Mouse (Mus musculus) lung, postnatal 14 days (tissue): ENCODE results near the gene Nxpe2.

Experiments
- DNase-seq: peaks from one replicate; pipeline ENCODE4 v3.0.0; 2021

The Nxpe2 gene

GRCm38 (mm10) chr9:48353148-48353698, at the start of gene Nxpe2:
TSS of gene Nxpe2 (minus strand) at chr9:48353454.
- no peak for DNase-seq

GRCm38 (mm10) chr9:48389983-48390382, 36.7 kb upstream of the Nxpe2 start:
- DNase-seq = no peak

- no peak for DNase-seq
These were observed 35.2 kb upstream of the Nxpe2 start for GRCm38 (mm10) chr9:48388451-48388850.

- no peak for DNase-seq
These were observed 21.1 kb upstream of the Nxpe2 start for GRCm38 (mm10) chr9:48374357-48374756.

DNA sequence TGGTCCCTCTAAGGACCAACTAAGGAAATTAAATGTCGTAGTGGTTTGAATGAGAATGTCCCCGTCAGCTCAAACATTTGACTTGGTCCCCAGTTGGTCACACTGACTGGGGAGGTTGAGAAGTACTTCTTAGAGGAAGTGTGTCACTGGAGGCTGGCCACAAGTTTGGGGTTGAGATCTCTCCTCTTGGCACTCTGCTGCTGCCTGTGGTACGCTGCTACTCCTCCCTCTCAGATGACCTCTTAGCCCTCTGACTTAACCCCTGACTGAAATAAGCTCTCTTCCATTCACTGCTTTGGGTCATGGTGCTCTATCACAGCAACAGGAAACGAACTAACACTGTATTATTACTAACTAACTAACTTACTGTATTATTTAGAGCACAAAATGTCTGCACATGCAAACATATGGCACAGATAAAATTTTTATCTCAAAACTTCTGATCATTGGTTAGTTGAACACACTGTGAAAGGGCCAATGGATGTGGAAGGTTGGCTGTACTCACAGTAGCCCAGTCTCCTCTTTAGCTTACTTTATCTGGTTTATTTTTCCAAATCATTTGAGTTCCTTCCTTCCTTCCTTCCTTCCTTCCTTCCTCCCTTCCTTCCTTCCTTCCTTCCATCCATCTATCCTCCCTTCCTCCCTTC, 20.1 kb upstream of the Nxpe2 start:
- DNase-seq = no peak

DNA sequence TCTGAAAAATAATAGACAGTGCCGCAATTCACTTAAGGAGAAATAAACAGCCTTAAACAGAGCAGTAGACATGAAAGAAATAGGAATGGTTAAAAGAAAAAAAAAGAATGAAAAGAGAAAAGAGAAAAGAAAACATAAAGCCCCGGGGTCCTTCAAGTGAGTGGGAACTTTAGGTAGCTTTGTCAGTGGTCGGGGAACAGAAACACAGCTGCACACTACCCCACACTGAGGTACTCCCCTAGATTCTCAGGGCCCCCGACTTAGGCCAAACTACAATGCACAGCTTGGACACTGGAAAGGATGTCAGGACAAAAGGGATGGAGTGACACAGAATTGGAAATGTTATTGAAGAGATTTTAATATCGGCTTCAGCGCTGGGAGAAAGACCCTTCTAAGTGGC, 9.5 kb upstream of the Nxpe2 start:
- DNase-seq = no peak

GRCm38 (mm10) chr9:48361815-48362631, 8.8 kb upstream of the Nxpe2 start:
- no peak for DNase-seq

- DNase-seq = no peak
These were observed 7.6 kb upstream of the Nxpe2 start for GRCm38 (mm10) chr9:48360826-48361225.

DNA sequence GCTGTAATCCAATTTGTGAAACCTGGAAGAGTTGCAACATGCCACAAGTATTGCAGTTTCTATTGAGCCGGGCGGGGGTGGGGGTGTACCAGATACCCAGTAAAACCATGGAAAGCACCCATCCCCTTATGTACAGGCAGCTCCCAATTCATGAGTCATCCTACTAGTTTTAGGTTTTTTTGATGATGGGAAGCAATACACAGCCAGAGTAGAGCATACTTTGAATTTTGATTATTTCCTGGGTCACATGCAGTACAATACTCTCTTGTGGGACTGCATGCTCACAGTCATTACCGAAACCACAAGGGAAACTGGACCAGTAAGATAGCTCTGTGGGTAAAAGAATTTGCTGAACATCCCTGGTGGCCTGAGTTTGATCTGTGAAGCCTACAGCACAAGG, 3.8 kb upstream of the Nxpe2 start:
- no peak for DNase-seq

DNA sequence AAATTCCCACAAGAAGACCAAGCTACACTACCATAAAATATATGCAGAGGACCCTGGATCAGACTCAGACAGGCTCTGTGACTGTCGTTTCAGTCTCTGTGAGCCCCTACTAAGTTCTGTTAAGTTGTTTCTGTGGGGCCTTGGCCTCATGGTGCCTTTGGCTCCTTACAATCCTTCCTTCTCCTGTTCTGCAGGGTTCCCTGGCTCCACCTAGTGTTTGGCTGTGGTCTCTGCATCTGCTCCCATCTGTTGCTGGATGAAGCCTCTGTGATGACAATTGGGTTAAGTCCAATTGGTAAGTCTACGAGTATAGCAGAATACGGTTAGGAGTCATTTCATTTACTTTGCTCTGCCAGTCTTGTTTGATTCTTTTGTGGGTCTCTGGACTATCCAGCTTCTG, 1.5 kb upstream of the Nxpe2 start:
- peak; percentile 86 for DNase-seq

- DNase-seq = no peak
These were observed 868 bp upstream of the Nxpe2 start for GRCm38 (mm10) chr9:48354122-48354521.

- DNase-seq = no peak
These were observed 7.4 kb downstream of the Nxpe2 start for GRCm38 (mm10) chr9:48345866-48346265.

GRCm38 (mm10) chr9:48345456-48345855, 7.8 kb downstream of the Nxpe2 start:
- DNase-seq = no peak

DNA sequence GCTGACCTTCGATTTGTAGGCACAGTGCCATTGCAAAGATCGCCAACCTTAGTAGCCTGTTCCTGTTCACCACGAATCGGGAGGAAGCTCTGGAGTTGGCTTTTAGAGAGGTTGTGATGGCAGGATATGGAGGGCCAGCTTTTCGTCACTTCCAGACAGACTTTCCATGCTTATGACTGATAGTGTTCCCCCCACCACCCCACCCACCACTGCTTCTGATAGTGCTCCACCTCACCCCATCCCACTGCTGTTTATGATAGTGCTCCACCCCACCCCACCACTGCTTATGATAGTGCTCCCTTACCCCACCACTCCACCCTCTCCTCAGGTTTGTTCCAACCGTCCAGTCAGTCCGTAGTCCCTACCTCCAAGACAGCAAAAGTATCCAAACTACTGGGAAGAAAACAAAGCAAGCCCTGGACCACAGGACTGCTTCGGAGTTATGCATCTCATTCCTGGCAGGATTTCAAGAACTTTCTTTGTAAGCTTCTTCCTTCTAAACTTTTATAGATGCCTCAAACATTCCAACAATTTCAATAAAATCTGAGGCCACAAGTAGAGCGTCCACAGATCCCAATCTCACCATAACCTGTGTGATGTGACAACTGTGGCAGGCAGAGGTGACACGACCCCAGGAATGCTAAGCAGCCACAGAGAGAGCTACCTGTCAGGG, 12.4 kb downstream of the Nxpe2 start:
- no peak for DNase-seq

DNA sequence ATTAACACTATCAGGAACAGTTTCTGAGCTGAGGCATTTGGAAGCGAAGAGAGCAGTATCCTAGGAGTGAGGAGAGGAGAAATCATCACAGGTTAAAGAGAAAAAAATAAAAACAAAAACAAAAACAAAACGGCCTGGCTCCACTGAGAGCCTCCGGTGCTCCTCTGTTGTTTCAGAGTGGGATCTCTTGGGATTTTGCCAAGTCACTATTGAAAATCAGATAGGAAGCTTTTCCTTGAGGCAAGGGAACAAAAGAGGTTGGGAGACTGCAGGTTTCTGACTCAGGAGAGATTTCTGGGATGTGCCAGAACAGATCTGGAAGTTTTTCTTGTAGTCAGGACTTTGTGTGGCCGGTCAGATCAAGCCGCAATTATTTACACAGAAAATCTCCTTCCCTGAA, 13.7 kb downstream of the Nxpe2 start:
- DNase-seq = no peak

GRCm38 (mm10) chr9:48338783-48339455, 14.3 kb downstream of the Nxpe2 start:
- no peak for DNase-seq

DNA sequence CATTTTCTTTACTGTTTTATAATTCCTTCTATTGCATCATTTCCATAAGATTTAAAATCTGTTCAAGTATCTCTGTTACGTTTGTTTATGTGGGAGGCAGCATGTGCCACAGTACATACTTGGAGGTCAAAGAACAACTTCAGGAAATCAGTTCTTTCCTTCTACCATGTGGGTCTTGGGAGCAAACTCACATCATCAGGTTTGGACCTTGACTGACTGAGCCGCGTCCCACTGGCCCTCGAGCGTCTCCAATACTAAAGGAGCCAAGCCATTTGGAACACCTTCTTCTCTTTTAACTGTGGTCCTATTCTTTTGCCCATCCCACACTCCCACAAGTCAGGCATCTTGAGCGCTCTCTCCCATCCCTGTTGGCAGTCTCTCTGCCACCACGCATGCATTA, 23.7 kb downstream of the Nxpe2 start:
- DNase-seq = no peak

- DNase-seq = no peak
These were observed 26.9 kb downstream of the Nxpe2 start for GRCm38 (mm10) chr9:48326338-48326737.

GRCm38 (mm10) chr9:48315825-48316224, 37.4 kb downstream of the Nxpe2 start:
- DNase-seq = peak; percentile 28

DNA sequence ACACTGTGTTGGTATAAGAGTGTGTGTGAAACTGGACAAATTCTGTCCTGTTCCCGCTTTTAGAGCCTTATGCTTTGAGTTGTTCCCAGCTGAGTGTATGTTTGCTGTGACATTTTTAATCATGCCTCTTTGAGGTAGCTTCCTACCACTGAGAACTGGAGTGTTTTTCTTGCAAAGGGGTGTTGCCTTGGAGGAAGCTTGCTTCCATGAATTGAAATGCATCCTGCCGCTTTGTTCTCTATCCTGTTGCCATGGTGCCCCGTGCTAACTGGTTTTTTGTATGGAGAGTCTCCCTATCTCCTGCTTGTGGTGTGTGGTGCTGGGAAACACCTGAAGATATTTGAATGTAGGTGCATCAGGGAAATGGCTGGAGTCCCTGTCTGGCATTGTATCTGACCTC, 39.1 kb downstream of the Nxpe2 start:
- peak; percentile 43 for DNase-seq

- DNase-seq = no peak
These were observed 42.0 kb downstream of the Nxpe2 start for GRCm38 (mm10) chr9:48311241-48311640.

GRCm38 (mm10) chr9:48303564-48303963, 49.7 kb downstream of the Nxpe2 start:
- peak; percentile 4 for DNase-seq

GRCm38 (mm10) chr9:48298983-48299382, 54.3 kb downstream of the Nxpe2 start:
- DNase-seq = no peak
